Mouse (Mus musculus) thymus, adult 18-20 months (tissue): Measurements from ENCODE around the gene Dnajb4.
"Not testable (repeated sequence)": the region's sequence is repeated elsewhere in the genome, so short reads cannot be mapped to it uniquely, and the experiment has no call there.

Experiments used
- DNase-seq, 2 experiments: peaks; one replicate each; pipeline ENCODE4 v3.0.0; 2022; ENCODE audit warnings: mixed read lengths in 2 of 2

Gene Dnajb4

GRCm38 (mm10) chr3:152142989-152143695, 67.0 kb downstream of the Dnajb4 start:
- DNase-seq = no peak

GRCm38 (mm10) chr3:152142146-152142545, 68.0 kb downstream of the Dnajb4 start:
- no peak for DNase-seq

- DNase-seq = not testable (repeated sequence)
Measured at GRCm38 (mm10) chr3:152139308-152139707, 70.8 kb downstream of the Dnajb4 start.

- not testable (repeated sequence) for DNase-seq
Measured at GRCm38 (mm10) chr3:152136106-152136505, 74.0 kb downstream of the Dnajb4 start.

- no peak for DNase-seq
Measured at GRCm38 (mm10) chr3:152133621-152134020, 76.5 kb downstream of the Dnajb4 start.

GRCm38 (mm10) chr3:152130963-152131362, 79.1 kb downstream of the Dnajb4 start:
- DNase-seq = no peak

GRCm38 (mm10) chr3:152129426-152129825, 80.7 kb downstream of the Dnajb4 start:
- not testable (repeated sequence) for DNase-seq

GRCm38 (mm10) chr3:152128631-152129030, 81.5 kb downstream of the Dnajb4 start:
- no peak for DNase-seq
